Mouse (Mus musculus): ENCODE results near the gene H2-Ke6. TPM values are rescaled to one million over a fixed set of nuclear protein-coding genes. Genes with fewer than 3 reads are reported as not detected.
A peak's percentile ranks its signal among the peaks of the same experiment; 100 is the strongest.
"Not testable (repeated sequence)": the region's sequence is repeated elsewhere in the genome, so short reads cannot be mapped to it uniquely, and the experiment has no call there.

The H2-Ke6 gene
- polyA plus RNA-seq, 1 experiment from 2014 or later = 35.5 TPM

DNA sequence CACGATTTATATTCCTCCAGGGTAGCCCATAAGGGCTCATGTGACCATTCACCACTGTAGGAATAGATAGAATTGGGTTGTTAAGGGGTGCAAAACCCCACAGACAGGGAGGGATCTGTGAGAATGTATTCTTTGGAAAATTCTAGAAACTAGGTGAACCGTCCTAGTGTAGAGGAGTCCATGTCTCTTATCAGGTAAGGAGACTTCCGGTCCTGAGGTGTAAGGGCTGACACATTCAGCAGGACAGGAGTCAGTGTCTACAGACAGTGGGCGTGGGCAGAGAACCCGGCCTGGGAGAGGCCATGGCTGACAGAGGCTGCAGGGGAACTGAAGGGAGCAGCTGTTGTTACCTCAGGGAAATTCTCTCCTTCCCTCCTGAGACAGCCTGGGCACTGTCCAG, 29.2 kb downstream of the H2-Ke6 start:
- not testable (repeated sequence) for H3K36me3 ChIP-seq (ENCODE audit: control insufficient read depth, insufficient read depth, low read length); H3K4me1 ChIP-seq (ENCODE audit: control insufficient read depth, insufficient read depth, low read length); ATAC-seq (replicated peaks; ENCODE audit: insufficient number of reproducible peaks, low FRiP score, low TSS enrichment); H3K4me3 ChIP-seq (ENCODE audit: low read depth, low read length); H3K27ac ChIP-seq (ENCODE audit: low read depth, low read length); H3K9me3 ChIP-seq (replicated peaks; ENCODE audit: control insufficient read depth, low read length); H3K4me2 ChIP-seq; H3K9ac ChIP-seq (ENCODE audit: low read depth, low read length)
- peaks cover 37% of the 10 kb centered on the region for H3K27me3 ChIP-seq (ENCODE audit: control insufficient read depth, insufficient read depth, low read length)
- WGBS (ENCODE audit: insufficient replicate concordance) = 47% methylated on average over 5 of the region's 5 CpGs

GRCm38 (mm10) chr17:33997025-33997424, 30.8 kb downstream of the H2-Ke6 start:
- WGBS (ENCODE audit: insufficient replicate concordance) = 86% methylated on average over 2 of the region's 2 CpGs
- not testable (repeated sequence) for H3K9ac ChIP-seq (ENCODE audit: low read depth, low read length); H3K4me2 ChIP-seq; H3K4me1 ChIP-seq (ENCODE audit: control insufficient read depth, insufficient read depth, low read length); H3K9me3 ChIP-seq (replicated peaks; ENCODE audit: control insufficient read depth, low read length); H3K36me3 ChIP-seq (ENCODE audit: control insufficient read depth, insufficient read depth, low read length); H3K4me3 ChIP-seq (ENCODE audit: low read depth, low read length); H3K27ac ChIP-seq (ENCODE audit: low read depth, low read length); ATAC-seq (replicated peaks; ENCODE audit: insufficient number of reproducible peaks, low FRiP score, low TSS enrichment)
- H3K27me3 ChIP-seq (ENCODE audit: control insufficient read depth, insufficient read depth, low read length) = peaks cover 34% of the 10 kb centered on the region

DNA sequence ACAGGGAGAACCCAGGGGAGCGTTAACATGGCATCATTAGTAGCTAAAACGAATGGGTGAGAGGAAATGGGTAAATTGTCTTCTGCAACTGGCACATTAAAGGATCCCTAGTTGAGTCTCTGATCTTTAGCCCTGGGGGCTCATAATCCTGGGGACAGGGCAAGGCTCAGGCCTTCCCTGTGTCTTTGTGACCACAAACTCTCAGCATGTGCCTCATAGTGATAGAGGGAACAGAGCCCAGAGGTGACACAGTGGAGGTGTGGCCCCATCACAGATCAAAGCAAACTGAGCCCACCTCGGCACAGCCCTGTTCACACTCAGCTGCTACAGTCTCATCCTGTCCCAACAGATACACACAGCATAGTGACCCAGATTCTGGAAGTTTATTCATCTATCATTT, 32.2 kb downstream of the H2-Ke6 start:
- no peak for ATAC-seq (replicated peaks; ENCODE audit: insufficient number of reproducible peaks, low FRiP score, low TSS enrichment)
- 36% methylated on average over 3 of the region's 3 CpGs for WGBS (ENCODE audit: insufficient replicate concordance)
- peaks cover 24% of the 10 kb centered on the region for H3K27me3 ChIP-seq (ENCODE audit: control insufficient read depth, insufficient read depth, low read length)

GRCm38 (mm10) chr17:33994959-33995358, 32.9 kb downstream of the H2-Ke6 start:
- ATAC-seq (replicated peaks; ENCODE audit: insufficient number of reproducible peaks, low FRiP score, low TSS enrichment) = no peak
- Histone ChIP-seq H3K4me2 (no peak overlapping the region), H3K36me3 (ENCODE audit: control insufficient read depth, insufficient read depth, low read length) (no peaks in the 10 kb centered on the region), H3K9ac (ENCODE audit: low read depth, low read length) (no peak overlapping the region), H3K27me3 (ENCODE audit: control insufficient read depth, insufficient read depth, low read length) (peaks cover 17% of the 10 kb centered on the region), H3K27ac (ENCODE audit: low read depth, low read length) (no peak overlapping the region), H3K4me1 (ENCODE audit: control insufficient read depth, insufficient read depth, low read length) (no peaks in the 10 kb centered on the region; the same call in 1 of the 2 replicates), H3K4me3 (ENCODE audit: low read depth, low read length) (no peak overlapping the region), H3K9me3 (replicated peaks; ENCODE audit: control insufficient read depth, low read length) (no peaks in the 10 kb centered on the region)
- 82% methylated on average over 8 of the region's 8 CpGs for WGBS (ENCODE audit: insufficient replicate concordance)

More for the DNA sequence above, 32.2 kb downstream of the H2-Ke6 start:
- Histone ChIP-seq H3K4me2 (no peak overlapping the region), H3K4me1 (ENCODE audit: control insufficient read depth, insufficient read depth, low read length) (no peaks in the 10 kb centered on the region; the same call in 1 of the 2 replicates), H3K4me3 (ENCODE audit: low read depth, low read length) (no peak overlapping the region), H3K27ac (ENCODE audit: low read depth, low read length) (no peak overlapping the region), H3K9ac (ENCODE audit: low read depth, low read length) (no peak overlapping the region), H3K9me3 (replicated peaks; ENCODE audit: control insufficient read depth, low read length) (no peaks in the 10 kb centered on the region), H3K36me3 (ENCODE audit: control insufficient read depth, insufficient read depth, low read length) (no peaks in the 10 kb centered on the region)

DNA sequence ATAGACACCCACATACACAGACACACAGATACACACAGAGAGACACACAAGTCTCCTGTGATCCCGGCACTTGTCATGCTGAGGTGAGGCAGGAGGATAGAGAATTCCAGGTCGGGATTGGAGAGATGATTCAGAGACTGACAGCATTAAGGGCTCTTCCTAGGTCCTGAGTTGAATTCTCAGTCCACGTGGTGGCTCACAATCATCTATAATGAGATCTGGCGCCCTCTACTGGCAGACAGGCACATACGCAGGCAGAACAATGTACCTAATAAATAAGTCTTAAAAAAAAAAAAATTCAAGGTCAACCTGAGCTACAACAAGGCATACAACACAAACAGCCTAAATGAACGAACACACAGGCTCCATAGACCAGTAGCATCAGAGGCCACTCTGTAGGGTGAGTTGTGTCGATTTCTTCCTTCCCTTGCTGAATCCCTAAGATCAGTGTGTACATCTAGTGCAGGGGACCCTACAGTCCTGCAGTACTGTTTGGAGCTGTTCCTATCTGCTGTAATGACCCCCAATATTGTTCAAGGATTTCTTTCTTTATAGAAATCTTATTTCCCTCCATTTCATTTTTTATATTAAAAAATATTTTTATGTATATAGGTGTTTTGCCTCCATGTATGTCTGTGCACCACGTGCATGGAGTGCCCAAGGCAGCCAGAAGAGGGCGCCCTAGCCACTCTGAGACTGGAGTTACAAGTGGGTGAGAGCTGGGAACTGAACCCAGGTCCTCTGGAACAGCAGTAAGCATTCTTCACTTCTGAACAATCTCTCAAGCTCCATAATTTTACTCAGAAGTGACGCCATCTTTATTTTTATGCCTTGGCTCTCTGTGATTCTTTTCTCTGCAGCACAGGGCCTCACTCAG, 35.8 kb downstream of the H2-Ke6 start:
- WGBS (ENCODE audit: insufficient replicate concordance) = 31% methylated on average over 10 of the region's 10 CpGs
- Histone ChIP-seq H3K27me3 (ENCODE audit: control insufficient read depth, insufficient read depth, low read length) (peaks cover 10% of the 10 kb centered on the region; the same call in 1 of the 2 replicates), H3K4me1 (ENCODE audit: control insufficient read depth, insufficient read depth, low read length) (no peaks in the 10 kb centered on the region), H3K9me3 (replicated peaks; ENCODE audit: control insufficient read depth, low read length) (no peaks in the 10 kb centered on the region), H3K4me3 (ENCODE audit: low read depth, low read length) (no peak overlapping the region), H3K4me2 (no peak overlapping the region), H3K36me3 (ENCODE audit: control insufficient read depth, insufficient read depth, low read length) (no peaks in the 10 kb centered on the region), H3K9ac (ENCODE audit: low read depth, low read length) (no peak overlapping the region), H3K27ac (ENCODE audit: low read depth, low read length) (no peak overlapping the region)
- ATAC-seq (replicated peaks; ENCODE audit: insufficient number of reproducible peaks, low FRiP score, low TSS enrichment) = no peak

DNA sequence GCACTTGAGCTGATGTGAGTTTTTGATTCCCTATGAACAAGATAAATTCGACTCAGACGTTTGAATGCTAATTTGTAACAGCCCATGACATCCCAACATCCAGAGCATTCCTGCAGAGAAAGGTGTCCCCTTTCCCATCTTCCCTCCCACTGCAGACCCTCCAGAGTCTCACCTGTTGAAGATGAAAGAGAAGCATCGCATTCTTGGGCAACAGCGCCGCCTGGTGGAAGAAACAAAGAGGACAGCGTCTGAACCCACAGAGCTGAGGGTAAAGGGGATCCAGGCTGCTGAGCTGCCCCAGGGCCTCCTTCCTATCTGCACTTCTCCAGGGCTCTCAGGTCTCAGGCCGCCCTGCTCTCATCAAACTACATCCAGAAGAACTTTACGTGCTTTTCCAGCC, 45.7 kb downstream of the H2-Ke6 start:
- H3K9ac ChIP-seq (ENCODE audit: low read depth, low read length); ATAC-seq (replicated peaks; ENCODE audit: insufficient number of reproducible peaks, low FRiP score, low TSS enrichment); H3K9me3 ChIP-seq (replicated peaks; ENCODE audit: control insufficient read depth, low read length); H3K36me3 ChIP-seq (ENCODE audit: control insufficient read depth, insufficient read depth, low read length); H3K27ac ChIP-seq (ENCODE audit: low read depth, low read length); H3K4me3 ChIP-seq (ENCODE audit: low read depth, low read length); H3K4me2 ChIP-seq: not testable (repeated sequence)
- Histone ChIP-seq H3K27me3 (ENCODE audit: control insufficient read depth, insufficient read depth, low read length) (peaks cover 30% of the 10 kb centered on the region), H3K4me1 (ENCODE audit: control insufficient read depth, insufficient read depth, low read length) (peaks cover 12% of the 10 kb centered on the region)
- 8% methylated on average over 8 of the region's 8 CpGs for WGBS (ENCODE audit: insufficient replicate concordance)

- peak overlapping the region; percentile 65 for H3K4me2 ChIP-seq
- peak; percentile 87 for ATAC-seq (replicated peaks; ENCODE audit: insufficient number of reproducible peaks, low FRiP score, low TSS enrichment)
- peaks cover 12% of the 10 kb centered on the region for H3K4me1 ChIP-seq (ENCODE audit: control insufficient read depth, insufficient read depth, low read length)
- not testable (repeated sequence) for H3K36me3 ChIP-seq (ENCODE audit: control insufficient read depth, insufficient read depth, low read length); H3K9me3 ChIP-seq (replicated peaks; ENCODE audit: control insufficient read depth, low read length)
- peak overlapping the region; percentile 40 for H3K4me3 ChIP-seq (ENCODE audit: low read depth, low read length)
- peak overlapping the region; percentile 16; the same call in 1 of the 2 replicates for H3K9ac ChIP-seq (ENCODE audit: low read depth, low read length)
- WGBS (ENCODE audit: insufficient replicate concordance) = under 1% methylated on average over 27 of the region's 27 CpGs
- peak overlapping the region; percentile 25; the same call in 1 of the 2 replicates for H3K27ac ChIP-seq (ENCODE audit: low read depth, low read length)
- peaks cover 37% of the 10 kb centered on the region for H3K27me3 ChIP-seq (ENCODE audit: control insufficient read depth, insufficient read depth, low read length)
Measured at GRCm38 (mm10) chr17:33981192-33981909, 46.5 kb downstream of the H2-Ke6 start.

- H3K9ac ChIP-seq (ENCODE audit: low read depth, low read length) = no peak overlapping the region
- peaks cover 42% of the 10 kb centered on the region for H3K27me3 ChIP-seq (ENCODE audit: control insufficient read depth, insufficient read depth, low read length)
- peak overlapping the region; percentile 29 for H3K4me2 ChIP-seq
- WGBS (ENCODE audit: insufficient replicate concordance) = 74% methylated on average over 19 of the region's 19 CpGs
- H3K36me3 ChIP-seq (ENCODE audit: control insufficient read depth, insufficient read depth, low read length) = no peaks in the 10 kb centered on the region
- no peak for ATAC-seq (replicated peaks; ENCODE audit: insufficient number of reproducible peaks, low FRiP score, low TSS enrichment)
- H3K4me1 ChIP-seq (ENCODE audit: control insufficient read depth, insufficient read depth, low read length) = peaks cover 12% of the 10 kb centered on the region
- H3K9me3 ChIP-seq (replicated peaks; ENCODE audit: control insufficient read depth, low read length) = no peaks in the 10 kb centered on the region
- H3K4me3 ChIP-seq (ENCODE audit: low read depth, low read length) = no peak overlapping the region
- H3K27ac ChIP-seq (ENCODE audit: low read depth, low read length) = 0 out of 2 replicates have a peak overlapping the region, but pooled peaks have one; percentile 22
Measured at GRCm38 (mm10) chr17:33980181-33981035, 47.5 kb downstream of the H2-Ke6 start.

Data from heart, embryonic 11.5 days (tissue).